Mouse (Mus musculus): ENCODE data around the gene Synpr.

DNA sequence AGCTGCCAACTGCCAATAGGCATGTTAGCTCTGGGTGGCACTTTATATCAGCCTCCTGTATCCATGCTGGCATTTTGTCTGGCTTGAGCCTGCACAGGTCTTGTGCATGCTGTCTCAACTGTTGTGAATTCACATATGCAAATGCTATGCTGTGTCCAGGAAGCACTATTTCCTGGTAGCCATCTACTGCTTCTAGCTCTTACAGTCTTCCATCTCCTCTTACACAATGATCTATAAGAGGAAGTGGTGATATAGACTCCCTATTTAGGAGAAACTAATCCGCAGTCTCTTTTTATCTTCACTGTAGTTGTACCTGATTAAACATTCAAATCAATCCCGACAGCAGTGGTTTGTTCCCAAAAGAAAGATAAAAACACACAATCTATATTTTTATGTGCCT, 43.9 kb downstream of the Synpr start:
- TF ChIP-seq GATA1 (IDR thresholded peaks at IDR 0.05; ENCODE audit: borderline replicate concordance, low read length), result no peak
- TF ChIP-seq FLI1 (IDR thresholded peaks at IDR 0.05; ENCODE audit: low read length), result no peak
